In the genomic region with DNA sequence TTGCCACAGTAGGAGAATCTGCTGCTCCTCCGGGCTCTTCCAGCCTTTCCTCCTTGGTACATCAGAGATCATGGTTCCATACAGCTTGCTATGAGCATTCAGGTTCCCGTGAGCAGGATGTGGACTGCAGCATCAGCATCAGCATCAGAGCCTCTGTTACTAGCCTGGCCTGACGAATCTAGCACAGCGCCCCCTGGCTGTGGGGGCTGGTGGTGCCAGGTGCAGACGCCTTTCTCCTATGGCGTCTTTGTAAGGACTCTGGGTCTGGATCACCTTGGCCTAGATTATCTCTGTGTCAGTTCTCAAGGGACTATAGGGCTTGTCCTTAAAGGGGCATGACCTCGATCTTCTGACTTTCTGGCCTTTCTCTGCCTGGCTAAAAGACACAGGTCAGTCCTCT, we compare ENCODE assay signal across 10 mouse cellular contexts.
DNase-seq lines count a peak whose midpoint lies in the region; ATAC-seq and TF ChIP-seq lines count a peak whose summit lies in the region.
"Had no signal": no experiment of that assay in that cellular context is flagged by ENCODE, and none has a peak within 500 bp of the region (broad histone marks: within the 10 kb centered on the region; RNA-seq: fewer than 3 reads in every experiment).

No protein-coding gene starts in this region.

- no peak for DNase-seq in hindbrain, postnatal 0 days (ENCODE audit: low spot score)
- peak; percentile 63 to 66 for DNase-seq in CD8-positive naive resting alpha-beta T cell, adult 2 months (ENCODE audit: low read depth in 2 of 2, low spot score in 2 of 2)
- peak; percentile 78 for DNase-seq in adrenal gland, postnatal 14 days
- DNase-seq in embryo, embryonic 11.5 days (ENCODE audit: low read depth, low spot score) = peak; percentile 20
- DNase-seq in left cerebral cortex, adult 2 months (ENCODE audit: extremely low spot score in 1 of 2, low spot score in 2 of 2) = peak in 1 of 2 experiments; percentile 43
- peak; percentile 71 for DNase-seq in naive thymus-derived CD4-positive, alpha-beta T cell, adult 2 months (ENCODE audit: low read depth)
- DNase-seq in urinary bladder, postnatal 14 days (ENCODE audit: low spot score) = peak; percentile 38

- no peak overlapping the region for H3K27ac ChIP-seq in hindbrain, postnatal 0 days
- H3K27ac ChIP-seq in hindbrain, embryonic 13.5 days = no peak overlapping the region
- no peak overlapping the region for H3K27ac ChIP-seq in left cerebral cortex, adult 2 months
- H3K27ac ChIP-seq: liver, embryonic 15.5 days had no signal

- ATAC-seq in hindbrain, postnatal 0 days = no peak
- no peak for ATAC-seq in hindbrain, embryonic 13.5 days (ENCODE audit: low FRiP score)

- no peaks in the 10 kb centered on the region for H3K36me3 ChIP-seq in hindbrain, postnatal 0 days (ENCODE audit: insufficient read depth, low read length)
- no peaks in the 10 kb centered on the region for H3K36me3 ChIP-seq in hindbrain, embryonic 13.5 days
- H3K36me3 ChIP-seq: liver, embryonic 15.5 days had no signal

- intact Hi-C loops in left cerebral cortex, adult 2 months (cut with DNase I) = no loop called here

- H3K9me3 ChIP-seq in hindbrain, postnatal 0 days (ENCODE audit: low read length) = no peaks in the 10 kb centered on the region
- no peaks in the 10 kb centered on the region for H3K9me3 ChIP-seq in hindbrain, embryonic 13.5 days
- H3K9me3 ChIP-seq: liver, embryonic 15.5 days had no signal

- H3K4me2 ChIP-seq in hindbrain, postnatal 0 days (ENCODE audit: low read depth, low read length) = no peak overlapping the region
- H3K4me2 ChIP-seq in hindbrain, embryonic 13.5 days = no peak overlapping the region
- H3K4me2 ChIP-seq: liver, embryonic 15.5 days had no signal

- H3K9ac ChIP-seq in hindbrain, postnatal 0 days (replicated peaks; ENCODE audit: low read length) = no peak overlapping the region
- H3K9ac ChIP-seq in hindbrain, embryonic 13.5 days = no peak overlapping the region
- H3K9ac ChIP-seq: liver, embryonic 15.5 days had no signal

- TF ChIP-seq CTCF in hindbrain, postnatal 0 days (IDR thresholded peaks at IDR 0.05; ENCODE audit: low read depth) = peak; percentile 70
- peak; percentile 71 for TF ChIP-seq CTCF in left cerebral cortex, adult 2 months (IDR thresholded peaks at IDR 0.05)

- no peak overlapping the region for H3K4me3 ChIP-seq in hindbrain, postnatal 0 days (ENCODE audit: low read length)
- no peak overlapping the region for H3K4me3 ChIP-seq in hindbrain, embryonic 13.5 days
- no peak overlapping the region for H3K4me3 ChIP-seq in left cerebral cortex, adult 2 months
- H3K4me3 ChIP-seq: erythroblast, embryonic 14.5 days; liver, embryonic 15.5 days had no signal

- no peaks in the 10 kb centered on the region for H3K4me1 ChIP-seq in hindbrain, postnatal 0 days (ENCODE audit: insufficient read depth, low read length)
- H3K4me1 ChIP-seq in hindbrain, embryonic 13.5 days (replicated peaks) = peaks cover 6% of the 10 kb centered on the region
- H3K4me1 ChIP-seq: liver, embryonic 15.5 days had no signal

- 31% methylated on average over 7 of the region's 7 CpGs for WGBS in hindbrain, postnatal 0 days
- 29% methylated on average over 7 of the region's 7 CpGs for WGBS in hindbrain, embryonic 13.5 days

- no peaks in the 10 kb centered on the region for H3K27me3 ChIP-seq in hindbrain, postnatal 0 days (ENCODE audit: insufficient read depth, low read length)
- peaks cover 12% of the 10 kb centered on the region for H3K27me3 ChIP-seq in hindbrain, embryonic 13.5 days
